Mouse (Mus musculus) midbrain, embryonic 11.5 days (tissue): ENCODE measurements around the gene Gstcd. TPM values are rescaled to one million over a fixed set of nuclear protein-coding genes. Genes with fewer than 3 reads are reported as not detected.

Source experiments
- ATAC-seq: fragments of 200-750 bp; cut with Nextera tagmentation; 2 replicates; pipeline ENCODE4 v1.8.0; 2017; ENCODE audit warnings: moderate TSS enrichment, moderate library complexity; ENCODE audit not compliant: low FRiP score
- DNase-seq: peaks from one replicate; pipeline ENCODE4 v3.0.0; 2015; ENCODE audit warnings: low spot score; ENCODE audit errors: missing footprints
- H3K27ac ChIP-seq: fragments of 300-500 bp; sonication (generic); 2 replicates; pipeline ENCODE4 v1.5.1; 2014; ENCODE audit warnings: low read depth, low read length
- H3K27me3 ChIP-seq: fragments of 300-500 bp; sonication (generic); 2 replicates; pipeline ENCODE4 v1.6.1; 2014; ENCODE audit warnings: mild to moderate bottlenecking, low read length, moderate library complexity, mixed read lengths; ENCODE audit not compliant: control insufficient read depth, insufficient read depth
- H3K36me3 ChIP-seq: fragments of 300-500 bp; sonication (generic); 2 replicates; pipeline ENCODE4 v1.6.1; 2014; ENCODE audit warnings: mild to moderate bottlenecking, low read length, moderate library complexity, mixed read lengths; ENCODE audit not compliant: control insufficient read depth, insufficient read depth
- H3K4me1 ChIP-seq: fragments of 300-500 bp; sonication (generic); 2 replicates; pipeline ENCODE4 v1.6.1; 2014; ENCODE audit warnings: low read length; ENCODE audit not compliant: control insufficient read depth, insufficient read depth
- H3K4me2 ChIP-seq: fragments of 300-500 bp; sonication (generic); 2 replicates; pipeline ENCODE4 v1.6.1; 2014; ENCODE audit warnings: mild to moderate bottlenecking, moderate library complexity
- H3K4me3 ChIP-seq: fragments of 300-500 bp; sonication (generic); 2 replicates; pipeline ENCODE4 v1.5.1; 2014; ENCODE audit warnings: low read depth, low read length
- H3K9ac ChIP-seq: fragments of 300-500 bp; sonication (generic); 2 replicates; pipeline ENCODE4 v1.6.1; 2014; ENCODE audit warnings: low read length
- H3K9me3 ChIP-seq: fragments of 300-500 bp; sonication (generic); 2 replicates; pipeline ENCODE4 v1.6.1; 2016; ENCODE audit warnings: low read length; ENCODE audit not compliant: control insufficient read depth
- WGBS: fragments of 180-500 bp; shearing (Covaris S2); extraction: QIAGEN DNeasy Blood & Tissue Kit; methylation state at CpG from one replicate; pipeline ENCODE4 v1.1.7; 2014; 5-methylcytosine and 5-hydroxymethylcytosine counted together
- polyA plus RNA-seq: library from polyadenylated mRNA; unstranded; fragments of >200 nt; fragmentation: Nextera tagmentation; extraction: Ambion mirVana; gene quantifications from 2 replicates; pipeline ENCODE4 v1.2.1, GENCODE M21; 2014

Gstcd gene
- polyA plus RNA-seq, 1 experiment from 2014 or later: 11.7 TPM

DNA sequence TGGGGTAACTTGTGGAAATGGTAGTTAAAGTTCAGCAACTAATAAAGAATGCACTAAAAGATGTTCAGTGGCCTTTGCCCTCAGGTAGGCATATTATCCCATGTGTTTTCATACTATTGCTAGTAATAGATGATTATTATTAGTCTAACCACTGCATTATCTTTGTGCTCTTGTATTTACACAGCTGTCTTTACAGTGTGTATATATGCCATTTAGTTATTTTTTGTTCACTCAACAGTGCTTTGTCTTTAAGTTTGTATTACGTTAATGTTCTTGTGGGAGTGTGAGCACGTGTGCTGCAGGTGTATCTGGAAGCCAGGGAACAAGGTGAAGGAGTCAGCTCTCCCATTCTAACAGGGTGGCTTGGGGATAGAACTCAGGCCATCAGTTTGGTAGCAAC, 7.1 kb upstream of the Gstcd start:
- Histone ChIP-seq H3K4me2 (no peak overlapping the region), H3K9ac (no peak overlapping the region), H3K27ac (no peak overlapping the region), H3K4me1 (no peaks in the 10 kb centered on the region), H3K4me3 (no peak overlapping the region), H3K9me3 (no peaks in the 10 kb centered on the region), H3K36me3 (peaks cover 9% of the 10 kb centered on the region), H3K27me3 (no peaks in the 10 kb centered on the region)
- ATAC-seq (no peak), DNase-seq (peak; percentile 17)
- WGBS: 93% methylated on average over 2 of the region's 2 CpGs

- Histone ChIP-seq H3K4me2 (no peak overlapping the region), H3K27ac (no peak overlapping the region), H3K36me3 (peaks cover 7% of the 10 kb centered on the region; the same call in 1 of the 2 replicates), H3K9ac (no peak overlapping the region), H3K4me3 (no peak overlapping the region), H3K9me3 (no peaks in the 10 kb centered on the region), H3K27me3 (no peaks in the 10 kb centered on the region), H3K4me1 (no peaks in the 10 kb centered on the region)
- peak; percentile 47 for DNase-seq
- ATAC-seq: no peak
- WGBS: 96% methylated on average over 4 of the region's 4 CpGs
Measured at GRCm38 (mm10) chr3:133098336-133098735, 6.5 kb upstream of the Gstcd start.

GRCm38 (mm10) chr3:133097936-133098335, 6.1 kb upstream of the Gstcd start:
- no peak overlapping the region for H3K4me2 ChIP-seq
- ATAC-seq: no peak
- DNase-seq: peak; percentile 4
- H3K9ac ChIP-seq: no peak overlapping the region
- no peak overlapping the region for H3K4me3 ChIP-seq
- no peaks in the 10 kb centered on the region for H3K27me3 ChIP-seq
- peaks cover under 1% of the 10 kb centered on the region; the same call in 1 of the 2 replicates for H3K4me1 ChIP-seq
- H3K9me3 ChIP-seq: no peaks in the 10 kb centered on the region
- H3K36me3 ChIP-seq: peaks cover 7% of the 10 kb centered on the region; the same call in 1 of the 2 replicates
- WGBS: 91% methylated on average over 6 of the region's 6 CpGs
- H3K27ac ChIP-seq: no peak overlapping the region

- Histone ChIP-seq H3K4me1 (peaks cover 10% of the 10 kb centered on the region), H3K36me3 (peaks cover 2% of the 10 kb centered on the region; the same call in 1 of the 2 replicates), H3K4me2 (no peak overlapping the region), H3K9me3 (no peaks in the 10 kb centered on the region), H3K4me3 (no peak overlapping the region), H3K27me3 (no peaks in the 10 kb centered on the region), H3K9ac (no peak overlapping the region), H3K27ac (no peak overlapping the region)
- peak; percentile 39 for DNase-seq
- 93% methylated on average over 1 of the region's 1 CpGs for WGBS
- ATAC-seq: no peak
Measured at GRCm38 (mm10) chr3:133094305-133094704, 2.5 kb upstream of the Gstcd start.

DNA sequence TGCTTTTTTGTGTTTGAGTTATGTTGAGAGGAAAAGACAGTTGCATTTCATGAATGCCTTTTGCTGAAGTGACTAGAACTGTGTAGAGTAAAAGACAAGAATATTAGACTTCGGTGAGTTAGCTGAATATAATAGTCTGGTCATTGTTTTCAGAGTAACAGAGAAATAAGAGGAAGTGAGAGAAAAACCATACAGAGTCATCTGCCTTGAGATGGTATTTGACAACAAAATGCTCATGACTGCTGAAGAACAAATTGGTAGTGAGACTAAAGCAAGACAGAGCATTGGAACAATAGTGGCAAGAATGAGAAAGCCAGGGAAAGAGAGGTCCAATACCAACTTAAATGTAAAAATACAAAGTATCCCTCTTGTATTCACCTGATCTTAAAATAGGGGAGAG, 1.1 kb upstream of the Gstcd start:
- WGBS: 89% methylated on average over 1 of the region's 1 CpGs
- Histone ChIP-seq H3K4me1 (peaks cover 10% of the 10 kb centered on the region), H3K27me3 (no peaks in the 10 kb centered on the region), H3K27ac (no peak overlapping the region), H3K9ac (peak overlapping the region; percentile 98), H3K9me3 (no peaks in the 10 kb centered on the region), H3K36me3 (no peaks in the 10 kb centered on the region), H3K4me2 (peak overlapping the region; percentile 75), H3K4me3 (peak overlapping the region; percentile 88)
- DNase-seq: no peak
- ATAC-seq: no peak

DNA sequence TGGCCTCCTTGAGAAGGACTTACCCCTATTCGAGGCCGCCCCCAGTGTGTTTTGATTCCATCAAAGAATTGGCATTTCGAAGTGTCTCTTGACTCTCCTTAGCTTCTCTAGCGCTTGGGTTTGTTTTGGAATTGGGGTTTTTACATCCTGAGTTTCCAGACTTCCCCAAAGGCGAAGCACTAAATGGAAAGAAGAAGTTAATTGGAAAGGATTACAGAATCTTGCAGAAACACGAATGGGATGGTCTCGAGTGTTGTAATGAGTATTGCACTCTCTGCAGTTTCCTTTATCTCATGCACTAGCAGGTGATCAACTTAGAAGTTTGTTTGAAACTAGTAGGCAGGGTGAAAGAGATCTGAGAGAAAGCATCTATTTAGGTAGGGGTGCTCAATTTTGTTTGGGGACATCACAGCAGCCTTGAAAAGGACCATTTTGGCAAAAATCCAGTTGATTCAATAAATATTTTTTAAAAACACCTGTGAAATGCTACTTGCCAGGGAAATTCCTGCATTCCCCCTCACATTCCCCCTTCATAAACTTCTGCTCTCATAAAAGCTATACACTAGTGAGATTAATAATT, 531 bp upstream of the Gstcd start:
- WGBS: under 1% methylated on average over 7 of the region's 7 CpGs
- Histone ChIP-seq H3K9ac (peak overlapping the region; percentile 98), H3K4me2 (peak overlapping the region; percentile 75), H3K4me1 (peaks cover 10% of the 10 kb centered on the region), H3K27ac (peak overlapping the region; percentile 98), H3K27me3 (no peaks in the 10 kb centered on the region), H3K4me3 (peak overlapping the region; percentile 88), H3K9me3 (no peaks in the 10 kb centered on the region), H3K36me3 (no peaks in the 10 kb centered on the region)
- DNase-seq (no peak), ATAC-seq (no peak)

DNA sequence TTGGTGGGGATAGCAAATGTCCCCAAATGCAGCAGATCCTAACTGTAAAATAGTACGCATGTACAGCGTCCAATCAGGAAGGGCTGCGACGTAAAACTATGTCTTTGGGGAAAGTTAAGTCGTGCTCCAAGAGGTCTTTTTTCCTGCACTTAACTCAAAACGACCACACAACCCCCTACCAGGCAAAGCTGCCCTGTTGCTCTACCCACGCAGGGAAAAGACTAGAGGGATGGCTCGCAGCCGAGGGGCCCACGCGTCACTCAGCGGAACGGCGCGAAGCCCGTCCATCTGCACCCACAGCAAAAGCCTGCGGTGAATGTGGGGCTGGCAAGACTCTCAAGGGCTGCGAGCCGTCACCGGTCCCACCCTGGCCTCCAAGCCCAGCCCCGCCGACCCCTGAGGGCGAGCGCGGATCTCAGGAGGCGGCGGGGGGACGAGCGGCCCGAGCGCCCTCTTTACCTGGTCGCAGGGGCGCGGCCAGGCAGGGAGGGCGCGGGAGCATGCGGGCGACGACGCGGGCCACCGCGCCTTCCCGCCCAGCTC, 641 bp downstream of the Gstcd start:
- Histone ChIP-seq H3K36me3 (no peaks in the 10 kb centered on the region), H3K27ac (peak overlapping the region; percentile 98), H3K4me1 (peaks cover 10% of the 10 kb centered on the region), H3K4me2 (peak overlapping the region; percentile 75), H3K4me3 (peak overlapping the region; percentile 88), H3K9me3 (no peaks in the 10 kb centered on the region), H3K9ac (peak overlapping the region; percentile 98), H3K27me3 (no peaks in the 10 kb centered on the region)
- WGBS: under 1% methylated on average over 44 of the region's 44 CpGs
- ATAC-seq (peak; percentile 87; the same call in 1 of the 2 replicates), DNase-seq (peak; percentile 97)

- Histone ChIP-seq H3K27ac (peak overlapping the region; percentile 98), H3K9ac (peak overlapping the region; percentile 98), H3K9me3 (no peaks in the 10 kb centered on the region), H3K4me3 (peak overlapping the region; percentile 88), H3K36me3 (no peaks in the 10 kb centered on the region), H3K4me2 (peak overlapping the region; percentile 75), H3K4me1 (peaks cover 10% of the 10 kb centered on the region), H3K27me3 (no peaks in the 10 kb centered on the region)
- DNase-seq (peak; percentile 90), ATAC-seq (no peak)
- 12% methylated on average over 11 of the region's 11 CpGs for WGBS
Measured at GRCm38 (mm10) chr3:133090247-133091120, 1.3 kb downstream of the Gstcd start.

- H3K4me1 ChIP-seq: peaks cover 4% of the 10 kb centered on the region; the same call in 1 of the 2 replicates
- H3K27ac ChIP-seq: no peak overlapping the region
- no peak overlapping the region for H3K4me2 ChIP-seq
- H3K36me3 ChIP-seq: peaks cover 6% of the 10 kb centered on the region; the same call in 1 of the 2 replicates
- no peak overlapping the region for H3K9ac ChIP-seq
- DNase-seq (peak; percentile 90), ATAC-seq (peak; percentile 72)
- H3K4me3 ChIP-seq: no peak overlapping the region
- 75% methylated on average over 3 of the region's 3 CpGs for WGBS
- no peaks in the 10 kb centered on the region for H3K9me3 ChIP-seq
- no peaks in the 10 kb centered on the region for H3K27me3 ChIP-seq
Measured at GRCm38 (mm10) chr3:133085858-133086257, 6.0 kb downstream of the Gstcd start.
